Mouse (Mus musculus) lung, embryonic 15.5 days (tissue): ENCODE results near the gene Nrtn. TPM values are rescaled to one million over a fixed set of nuclear protein-coding genes. Genes with fewer than 3 reads are reported as not detected.

Experiments used
- ATAC-seq: fragments of 200-750 bp; cut with Nextera tagmentation; 2 replicates; pipeline ENCODE4 v1.8.0; 2017; ENCODE audit warnings: moderate number of reproducible peaks, borderline replicate concordance; ENCODE audit not compliant: low FRiP score, low TSS enrichment; ENCODE audit errors: extremely low read depth
- H3K27ac ChIP-seq: fragments of 300-500 bp; sonication (generic); 2 replicates; pipeline ENCODE4 v1.5.1; 2015; ENCODE audit warnings: moderate library complexity, mild to moderate bottlenecking, inconsistent platforms
- H3K27me3 ChIP-seq: fragments of 300-500 bp; sonication (generic); 2 replicates; pipeline ENCODE4 v1.6.1; 2015; ENCODE audit warnings: inconsistent platforms
- H3K36me3 ChIP-seq: fragments of 300-500 bp; sonication (generic); 2 replicates; pipeline ENCODE4 v1.6.1; 2015; ENCODE audit warnings: inconsistent platforms
- H3K4me1 ChIP-seq: fragments of 300-500 bp; sonication (generic); 2 replicates; pipeline ENCODE4 v1.6.1; 2015; ENCODE audit warnings: inconsistent platforms
- H3K4me2 ChIP-seq: fragments of 300-500 bp; sonication (generic); 2 replicates; pipeline ENCODE4 v1.6.1; 2015; ENCODE audit warnings: inconsistent platforms, mild to moderate bottlenecking, moderate library complexity
- H3K4me3 ChIP-seq: fragments of 300-500 bp; sonication (generic); 2 replicates; pipeline ENCODE4 v1.5.1; 2015; ENCODE audit warnings: mild to moderate bottlenecking, inconsistent platforms
- H3K9ac ChIP-seq: fragments of 300-500 bp; sonication (generic); 2 replicates; pipeline ENCODE4 v1.6.1; 2015; ENCODE audit warnings: inconsistent platforms
- H3K9me3 ChIP-seq: fragments of 300-500 bp; sonication (generic); 2 replicates; pipeline ENCODE4 v1.6.1; 2016; ENCODE audit warnings: inconsistent platforms
- WGBS: fragments of 180-500 bp; shearing (Covaris S2); methylation state at CpG from one replicate; pipeline ENCODE4 v1.1.7; 2015; 5-methylcytosine and 5-hydroxymethylcytosine counted together
- polyA plus RNA-seq: library from polyadenylated mRNA; unstranded; fragments of >200 nt; fragmentation: Nextera tagmentation; extraction: Ambion mirVana; gene quantifications from 2 replicates; pipeline ENCODE4 v1.2.1, GENCODE M21; 2015

Nrtn gene
- polyA plus RNA-seq, 1 experiment from 2014 or later, result 9.4 TPM

DNA sequence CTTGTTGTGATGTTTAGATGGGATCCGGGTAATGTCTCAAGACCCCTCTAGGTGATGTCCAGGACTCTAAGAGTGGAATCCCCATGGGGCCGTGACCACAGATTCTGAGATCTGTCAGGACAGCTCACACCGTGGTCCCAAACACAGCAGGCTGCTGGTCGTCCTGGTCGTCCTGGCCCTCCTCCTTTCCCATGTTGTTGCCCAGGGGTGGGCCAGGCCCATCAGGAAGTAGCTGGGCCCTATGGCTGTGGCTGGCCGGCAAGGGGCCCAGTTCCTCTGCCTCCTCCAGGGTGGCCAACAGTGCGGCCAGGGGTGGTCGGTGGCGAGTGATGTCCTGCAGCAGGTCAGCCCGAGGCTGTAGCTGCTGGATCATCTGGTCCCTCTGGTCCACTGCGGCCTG, 42.0 kb downstream of the Nrtn start:
- H3K4me2 ChIP-seq, result peak overlapping the region; percentile 88; the same call in 1 of the 2 replicates
- H3K27ac ChIP-seq, result no peak overlapping the region
- H3K27me3 ChIP-seq, result no peaks in the 10 kb centered on the region
- 52% methylated on average over 11 of the region's 11 CpGs for WGBS
- peaks cover 27% of the 10 kb centered on the region for H3K4me1 ChIP-seq
- peaks cover 25% of the 10 kb centered on the region for H3K36me3 ChIP-seq
- H3K9me3 ChIP-seq, result no peaks in the 10 kb centered on the region
- no peak for ATAC-seq
- no peak overlapping the region for H3K9ac ChIP-seq
- no peak overlapping the region for H3K4me3 ChIP-seq

DNA sequence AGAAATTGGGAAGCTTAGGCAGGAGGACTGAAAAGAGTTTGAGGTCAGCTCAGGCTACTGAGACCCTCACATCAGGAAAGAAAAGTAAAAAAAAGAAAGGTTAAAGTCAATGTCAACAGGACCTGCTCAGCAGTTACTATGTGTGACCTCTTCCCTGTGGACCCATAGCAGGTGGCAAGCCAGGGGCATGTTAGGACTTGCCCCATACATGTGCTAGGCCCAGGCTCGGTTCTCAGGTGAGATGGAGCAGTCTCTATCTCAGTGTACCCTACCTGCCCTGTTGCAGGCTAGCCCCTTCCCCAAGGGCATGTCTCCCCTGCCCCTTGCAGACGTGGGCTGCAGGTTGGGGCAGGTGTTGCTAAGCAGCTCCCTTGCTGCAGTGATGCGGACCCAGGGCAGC, 47.6 kb downstream of the Nrtn start:
- Histone ChIP-seq H3K4me1 (no peaks in the 10 kb centered on the region), H3K4me3 (no peak overlapping the region), H3K27ac (no peak overlapping the region), H3K4me2 (no peak overlapping the region), H3K36me3 (peaks cover 81% of the 10 kb centered on the region), H3K9ac (no peak overlapping the region), H3K27me3 (no peaks in the 10 kb centered on the region), H3K9me3 (no peaks in the 10 kb centered on the region)
- no peak for ATAC-seq
- WGBS, result 82% methylated on average over 3 of the region's 3 CpGs

DNA sequence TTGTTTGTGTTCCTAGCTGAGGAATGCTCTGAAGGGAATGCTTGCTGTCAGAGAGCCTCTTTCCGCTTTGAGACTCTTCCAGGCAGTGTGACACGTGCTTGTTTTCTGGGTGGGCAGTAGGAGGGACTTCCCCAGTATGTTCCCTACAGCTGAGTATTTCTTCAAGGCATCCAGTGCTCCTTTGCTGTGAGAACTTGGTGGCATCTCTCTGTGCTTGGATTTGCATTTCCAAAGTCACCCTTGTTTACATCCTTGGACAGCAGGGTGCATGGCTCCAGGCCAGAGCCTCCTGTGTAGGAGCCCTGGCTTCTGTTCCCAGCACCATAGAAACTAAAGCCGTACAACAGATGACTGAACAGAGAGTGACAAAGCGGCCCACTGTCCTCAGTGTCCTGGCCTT, 48.6 kb downstream of the Nrtn start:
- H3K4me3 ChIP-seq, result no peak overlapping the region
- H3K4me1 ChIP-seq, result no peaks in the 10 kb centered on the region
- no peaks in the 10 kb centered on the region for H3K27me3 ChIP-seq
- no peak overlapping the region for H3K27ac ChIP-seq
- no peak overlapping the region for H3K4me2 ChIP-seq
- ATAC-seq, result no peak
- H3K9ac ChIP-seq, result no peak overlapping the region
- WGBS, result 74% methylated on average over 4 of the region's 4 CpGs
- no peaks in the 10 kb centered on the region for H3K9me3 ChIP-seq
- H3K36me3 ChIP-seq, result peaks cover 91% of the 10 kb centered on the region

DNA sequence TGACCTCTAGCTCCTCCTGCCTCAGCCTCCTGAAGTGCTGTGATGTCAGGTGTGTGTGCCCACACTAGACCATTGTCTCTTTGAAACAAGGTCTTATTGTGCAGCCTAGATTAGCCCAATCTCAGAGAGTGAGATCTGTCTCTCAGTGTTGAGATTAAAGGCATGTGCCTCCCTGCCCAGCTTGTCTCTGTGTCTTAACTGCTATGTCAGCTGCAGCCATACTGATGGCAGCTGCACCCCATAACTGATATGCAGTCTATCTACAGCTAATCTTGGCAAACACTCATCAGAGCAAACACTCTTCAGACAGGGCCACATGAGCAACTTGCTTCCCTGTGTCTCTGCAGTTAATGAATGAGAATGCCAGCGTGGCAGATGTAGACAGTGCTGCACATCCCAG, 50.8 kb downstream of the Nrtn start:
- Histone ChIP-seq H3K4me3 (no peak overlapping the region), H3K4me1 (no peaks in the 10 kb centered on the region), H3K36me3 (peaks cover 96% of the 10 kb centered on the region), H3K4me2 (no peak overlapping the region), H3K9me3 (no peaks in the 10 kb centered on the region), H3K27me3 (no peaks in the 10 kb centered on the region), H3K9ac (no peak overlapping the region), H3K27ac (no peak overlapping the region)
- WGBS, result 85% methylated on average over 1 of the region's 1 CpGs
- no peak for ATAC-seq

DNA sequence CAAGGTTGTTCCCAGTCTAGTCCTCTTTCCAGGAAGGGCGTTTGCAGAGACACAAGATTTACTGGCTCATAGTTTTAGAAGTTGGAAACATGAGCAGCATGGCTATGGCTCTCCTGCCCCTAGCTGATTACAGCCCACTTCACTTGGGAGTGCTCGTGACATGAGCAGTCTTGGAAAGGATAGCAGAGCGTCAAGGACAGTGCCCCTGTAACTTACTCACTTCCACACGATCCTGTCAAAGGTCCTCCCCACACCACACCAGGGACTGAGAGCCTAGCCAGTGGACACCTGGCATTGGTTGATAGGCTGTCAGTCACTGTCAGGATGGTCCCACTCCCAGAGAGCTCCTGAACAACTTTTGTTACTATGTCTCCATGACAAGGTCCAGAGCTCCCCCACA, 54.3 kb downstream of the Nrtn start:
- no peak overlapping the region for H3K9ac ChIP-seq
- H3K36me3 ChIP-seq, result peaks cover 96% of the 10 kb centered on the region
- ATAC-seq, result no peak
- H3K27me3 ChIP-seq, result no peaks in the 10 kb centered on the region
- H3K4me3 ChIP-seq, result no peak overlapping the region
- WGBS, result 72% methylated on average over 4 of the region's 4 CpGs
- no peaks in the 10 kb centered on the region for H3K4me1 ChIP-seq
- no peak overlapping the region for H3K27ac ChIP-seq
- no peaks in the 10 kb centered on the region for H3K9me3 ChIP-seq
- H3K4me2 ChIP-seq, result no peak overlapping the region

Other genes starting within 250 kb of the Nrtn start
- not detected in 2 replicates for gene Znrf4, start 245.1 kb downstream of the Nrtn start, polyA plus RNA-seq
- gene Gm20219, start 203.1 kb downstream of the Nrtn start, polyA plus RNA-seq, result 2.4 and 4.5 TPM in 2 replicates
- 76.0 and 90.1 TPM in 2 replicates for gene Safb2, start 172.9 kb downstream of the Nrtn start, polyA plus RNA-seq
- gene Safb, start 172.7 kb downstream of the Nrtn start, polyA plus RNA-seq, result 92.7 and 96.6 TPM in 2 replicates
- 206 and 215 TPM in 2 replicates for gene 2410015M20Rik, start 147.8 kb downstream of the Nrtn start, polyA plus RNA-seq
- gene Rpl36, start 144.1 kb downstream of the Nrtn start, polyA plus RNA-seq, result 1,553 and 1,704 TPM in 2 replicates
- 51.7 and 54.0 TPM in 2 replicates for gene Lonp1, start 130.6 kb downstream of the Nrtn start, polyA plus RNA-seq
- gene Catsperd, start 129.4 kb downstream of the Nrtn start, polyA plus RNA-seq, result 0.52 and 1.2 TPM in 2 replicates
- 90.8 and 96.6 TPM in 2 replicates for gene Ranbp3, start 84.2 kb downstream of the Nrtn start, polyA plus RNA-seq
- gene Ndufa11, start 39.8 kb downstream of the Nrtn start, polyA plus RNA-seq, result 465 and 491 TPM in 2 replicates
- 13.6 and 16.2 TPM in 2 replicates for gene Vmac, start 39.5 kb downstream of the Nrtn start, polyA plus RNA-seq
- 42.6 and 46.5 TPM in 2 replicates for gene Dus3l, start 7.2 kb upstream of the Nrtn start, polyA plus RNA-seq
- gene Prr22, start 12.7 kb upstream of the Nrtn start, polyA plus RNA-seq, result 1.0 and 1.2 TPM in 2 replicates
- gene Rfx2, start 73.5 kb upstream of the Nrtn start, polyA plus RNA-seq, result 5.2 and 6.0 TPM in 2 replicates
- gene Acsbg2, start 116.9 kb upstream of the Nrtn start, polyA plus RNA-seq, result not detected in 2 replicates
- 0.23 and 0.35 TPM in 2 replicates for gene 1700061G19Rik, start 117.9 kb upstream of the Nrtn start, polyA plus RNA-seq
- gene Mllt1, start 177.9 kb upstream of the Nrtn start, polyA plus RNA-seq, result 50.0 and 53.2 TPM in 2 replicates
- not detected in 2 replicates for gene Acer1, start 224.6 kb upstream of the Nrtn start, polyA plus RNA-seq
- gene Clpp, start 232.8 kb upstream of the Nrtn start, polyA plus RNA-seq, result 135 and 136 TPM in 2 replicates
- 40.0 and 40.5 TPM in 2 replicates for gene Alkbh7, start 239.8 kb upstream of the Nrtn start, polyA plus RNA-seq
- 0.78 TPM in 1 of 2 replicates, not detected in the other for gene Pspn, start 242.5 kb upstream of the Nrtn start, polyA plus RNA-seq